Comparison of ENCODE assay signal across 41 mouse cellular contexts in the genomic region with DNA sequence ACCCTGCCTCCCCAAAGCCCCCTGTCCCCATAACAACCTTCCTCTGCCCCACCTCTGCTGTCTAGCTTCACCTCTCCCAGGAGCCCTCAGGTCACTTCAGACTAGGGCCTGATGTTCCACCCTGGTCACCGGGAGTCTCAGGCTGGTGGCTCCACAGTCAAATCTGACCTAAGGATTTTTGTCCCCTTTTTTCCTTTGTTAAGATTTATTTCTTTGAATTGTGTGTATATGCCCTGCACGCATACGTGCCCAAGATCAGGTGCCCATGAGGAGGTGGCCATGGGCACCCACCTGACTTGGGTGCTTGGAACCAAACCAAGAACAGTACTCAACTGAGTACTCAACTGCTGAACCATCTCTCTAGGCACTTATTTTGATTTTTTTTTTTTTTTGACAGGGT. TPM values are rescaled to one million over a fixed set of nuclear protein-coding genes. Genes with fewer than 3 reads are reported as not detected.
"Had no signal": no experiment of that assay in that cellular context is flagged by ENCODE, and none has a peak within 500 bp of the region (broad histone marks: within the 10 kb centered on the region; RNA-seq: fewer than 3 reads in every experiment).

No protein-coding gene starts in this region.

- H3K27ac ChIP-seq: heart, embryonic 13.5 days; heart, embryonic 15.5 days; hindbrain, embryonic 13.5 days; hindbrain, embryonic 15.5 days; hindbrain, postnatal 0 days; kidney, embryonic 15.5 days; kidney, postnatal 0 days; limb, embryonic 13.5 days; limb, embryonic 15.5 days; liver, embryonic 12.5 days; liver, embryonic 14.5 days had no signal

- H3K27me3 ChIP-seq: heart, embryonic 13.5 days; heart, embryonic 15.5 days; hindbrain, embryonic 13.5 days; hindbrain, embryonic 15.5 days; kidney, embryonic 15.5 days; limb, embryonic 13.5 days; limb, embryonic 15.5 days had no signal

- DNase-seq: gastrocnemius, postnatal 14 days; gastrocnemius, postnatal 36 days; heart, adult 18-20 months; heart, postnatal 14 days; heart, postnatal 36 days; kidney, adult 11 months; kidney, adult 2 months; kidney, postnatal 14 days; kidney, postnatal 36 days; lung, adult 18-20 months had no signal

- H3K4me3 ChIP-seq: heart, embryonic 15.5 days; hindbrain, embryonic 13.5 days; kidney, embryonic 15.5 days; limb, embryonic 15.5 days had no signal

RNA-seq across cellular contexts. Expression of a gene that starts 26.0 kb away (rescaled TPM):
- total RNA-seq: gastrocnemius, adult 18-20 months; gastrocnemius, adult 8-10 months; gastrocnemius, postnatal 14 days; gastrocnemius, postnatal 36 days; heart, adult 18-20 months; heart, postnatal 14 days; heart, postnatal 36 days; hematopoietic stem cell, adult 5-6 weeks; layer of hippocampus, adult 18-20 months; layer of hippocampus, postnatal 10 days; layer of hippocampus, postnatal 36 days; left cerebral cortex, adult 18-20 months; left cerebral cortex, adult 8-10 months; left cerebral cortex, postnatal 10 days; left cerebral cortex, postnatal 25 days; left cerebral cortex, postnatal 4 days; liver, adult 2 months had no signal
- polyA plus RNA-seq: gonadal fat pad, adult 2 months; heart, embryonic 11.5 days; heart, embryonic 13.5 days; heart, embryonic 15.5 days; heart, postnatal 0 days; intestine, embryonic 14.5 days; intestine, embryonic 16.5 days; kidney, adult 2 months; kidney, embryonic 15.5 days; kidney, postnatal 0 days; large intestine, adult 2 months; limb, embryonic 11.5 days; limb, embryonic 13.5 days; limb, embryonic 15.5 days; liver, adult 2 months; liver, embryonic 12.5 days; liver, embryonic 14.5 days; liver, embryonic 16.5 days had no signal
